Mouse (Mus musculus) ovary, postnatal 14 days (tissue): Measurements from ENCODE around the gene Trex1.

Source experiments
- DNase-seq: peaks from one replicate; pipeline ENCODE4 v3.0.0; 2022; ENCODE audit warnings: low spot score

Gene Trex1

DNA sequence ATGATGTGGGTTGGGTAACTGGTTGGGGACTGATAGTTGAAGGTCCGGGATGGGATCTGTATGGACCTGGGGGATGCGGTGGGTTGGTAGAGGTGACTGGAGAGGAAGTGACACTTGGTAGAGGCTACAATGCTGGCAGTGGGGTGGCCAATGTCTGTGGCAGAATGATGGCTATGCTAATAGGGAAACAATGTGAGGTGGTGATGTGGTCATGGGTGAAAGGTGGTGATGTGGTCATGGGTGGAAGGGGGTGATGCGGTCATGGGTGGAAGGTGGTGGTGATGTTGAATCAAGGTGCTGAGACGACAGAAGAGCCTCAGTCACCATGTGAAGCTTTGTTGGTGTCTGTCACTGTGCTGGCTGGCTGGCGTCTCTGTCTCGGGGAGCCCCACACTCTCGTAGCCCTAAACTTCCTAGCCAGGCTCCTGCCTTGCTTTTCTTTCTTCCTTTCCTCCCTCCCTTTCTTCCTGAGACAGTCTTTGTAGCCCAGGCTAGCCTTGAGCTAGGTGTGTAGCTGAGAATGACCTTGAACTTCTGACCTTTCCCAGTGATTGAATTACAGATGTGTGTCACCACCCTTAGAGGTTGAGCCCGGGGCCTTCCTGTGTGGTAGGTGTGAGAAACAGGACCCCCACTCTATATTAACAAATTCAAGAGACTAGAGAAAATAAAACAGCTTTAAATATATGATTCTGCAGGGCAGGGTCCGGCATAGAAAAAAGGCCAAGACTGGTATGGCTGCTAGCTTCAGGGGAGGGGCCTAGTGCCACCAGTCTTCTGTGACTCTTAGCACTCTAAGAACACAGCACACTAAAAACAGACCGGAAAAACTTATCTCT lies 7.7 kb downstream of the Trex1 start:
- no peak for DNase-seq

DNA sequence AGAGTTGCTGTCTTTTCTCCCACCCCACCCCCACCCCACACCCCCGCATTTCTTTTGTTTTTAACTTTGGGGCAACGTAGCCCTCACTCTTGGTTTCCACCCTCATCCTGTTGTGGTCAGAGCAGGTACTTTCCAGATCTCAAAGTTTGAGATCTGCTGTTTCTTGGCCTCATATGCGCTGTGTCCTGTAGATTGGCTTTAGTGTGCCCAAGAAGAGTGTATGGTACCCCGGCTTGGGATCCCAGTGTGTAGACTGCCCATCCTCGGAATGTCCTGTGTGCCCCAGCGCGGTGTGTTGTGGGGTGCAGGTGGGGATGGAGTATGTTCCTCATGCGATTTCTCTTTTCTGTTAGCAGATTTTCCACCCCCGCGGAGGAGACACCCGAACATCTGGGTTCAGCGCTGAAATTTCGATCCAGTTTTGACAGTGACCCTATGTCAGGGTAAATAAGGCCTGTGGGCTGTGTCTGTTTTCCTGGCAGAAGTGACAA lies 8.5 kb downstream of the Trex1 start:
- no peak for DNase-seq

DNA sequence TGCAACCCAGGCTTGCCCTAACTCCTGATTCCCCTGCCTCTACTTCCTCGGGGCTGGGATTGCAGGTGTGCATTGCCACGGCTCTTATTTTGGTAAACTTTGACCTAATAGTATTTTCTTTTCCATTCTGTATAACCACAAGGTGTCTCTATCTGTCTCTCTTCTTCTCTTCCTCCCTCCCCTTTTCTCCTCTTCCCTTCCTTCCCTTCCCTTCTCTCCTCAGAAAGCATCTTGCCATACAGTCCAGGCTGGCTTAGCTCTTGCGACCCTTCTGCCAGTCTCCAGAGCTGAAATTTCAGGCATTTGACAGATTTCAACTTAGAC lies 8.9 kb downstream of the Trex1 start:
- DNase-seq, result no peak

DNA sequence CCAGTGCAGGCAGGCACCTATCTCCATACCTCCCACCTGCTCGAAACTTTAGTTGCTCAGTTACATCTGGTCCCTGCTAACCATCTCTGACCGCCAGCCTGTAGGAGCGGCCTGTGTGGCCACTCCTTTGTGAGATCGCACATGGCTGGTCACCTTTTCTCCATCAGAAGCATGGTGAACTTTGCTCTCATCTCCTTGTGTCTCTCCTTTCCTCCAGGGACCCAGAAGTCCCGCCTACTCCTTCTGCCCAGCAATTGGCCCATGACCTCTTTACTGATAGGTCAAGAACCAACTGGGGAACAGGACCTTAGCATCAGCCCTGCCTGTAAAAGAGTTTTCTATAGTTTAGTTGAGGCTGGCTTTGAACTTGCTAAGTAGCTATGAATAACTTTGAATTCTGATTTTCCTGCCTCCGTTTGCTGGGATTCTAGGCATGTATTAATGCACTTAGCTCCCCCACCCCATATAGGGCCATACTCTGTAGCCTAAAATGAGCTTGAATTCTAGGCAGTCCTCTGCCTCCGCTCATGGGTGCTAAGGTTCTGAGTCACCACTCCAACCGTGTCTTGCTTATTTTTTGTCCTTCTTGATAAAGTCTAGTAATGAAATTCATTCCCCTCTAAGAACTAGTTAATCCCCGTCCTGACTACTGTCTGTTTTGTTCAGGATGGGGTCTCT lies 9.4 kb downstream of the Trex1 start:
- DNase-seq, result no peak

DNA sequence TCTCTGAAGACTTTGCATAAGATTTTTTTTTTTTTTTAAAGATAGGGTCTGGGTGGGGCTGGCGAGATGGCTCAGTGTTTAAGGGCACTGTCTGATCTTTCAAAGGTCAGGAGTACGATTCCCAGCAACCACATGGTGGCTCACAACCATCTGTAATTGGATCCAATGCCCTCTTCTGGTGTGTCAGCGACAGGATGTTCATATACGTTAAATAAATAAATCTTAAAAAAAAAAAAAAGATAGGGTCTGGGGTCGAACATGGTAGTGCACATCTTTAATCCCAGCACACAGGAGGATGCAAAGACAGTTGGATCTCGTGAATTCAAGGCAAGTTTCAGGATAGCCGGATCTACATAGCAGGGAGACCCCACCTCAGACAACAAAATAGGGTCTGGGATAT lies 10.2 kb downstream of the Trex1 start:
- no peak for DNase-seq

DNA sequence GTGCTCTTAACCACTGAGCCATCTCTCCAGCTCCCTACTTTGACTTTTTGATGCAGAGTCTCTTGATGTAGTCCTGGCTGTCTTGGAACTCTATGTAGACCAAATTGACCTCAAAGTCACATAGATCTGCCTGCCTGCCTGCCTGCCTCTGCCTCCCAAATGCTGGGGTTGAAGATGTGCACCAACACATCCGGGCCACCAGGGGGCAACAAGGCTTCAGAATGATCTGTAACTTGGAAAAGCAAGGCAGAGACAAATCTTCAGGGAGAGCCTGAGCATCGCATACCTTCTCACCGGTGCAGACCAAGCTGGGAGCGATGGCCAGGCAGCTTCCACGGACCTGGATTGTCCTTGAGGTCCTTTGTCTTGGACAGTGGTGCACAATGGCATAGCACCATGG lies 13.2 kb downstream of the Trex1 start:
- no peak for DNase-seq

DNA sequence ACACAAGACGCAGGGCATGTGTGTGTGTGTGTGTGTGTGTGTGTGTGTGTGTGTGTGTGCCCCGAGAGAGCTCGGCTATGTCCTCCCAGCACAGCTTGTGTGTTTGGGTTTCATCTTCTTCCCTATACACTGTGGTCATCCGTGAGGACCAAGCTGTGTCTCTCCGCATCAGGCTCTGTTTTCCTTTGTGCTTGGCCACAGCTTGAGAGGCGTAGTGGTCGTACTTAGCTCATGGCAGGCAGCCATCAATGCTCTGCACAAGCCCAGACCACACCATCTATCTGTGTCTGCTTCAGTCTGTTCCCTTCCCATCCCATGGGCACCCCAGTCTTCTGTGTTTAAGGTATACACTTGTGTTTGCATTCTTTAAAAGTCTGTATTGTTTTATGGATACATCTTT lies 18.2 kb downstream of the Trex1 start:
- no peak for DNase-seq

DNA sequence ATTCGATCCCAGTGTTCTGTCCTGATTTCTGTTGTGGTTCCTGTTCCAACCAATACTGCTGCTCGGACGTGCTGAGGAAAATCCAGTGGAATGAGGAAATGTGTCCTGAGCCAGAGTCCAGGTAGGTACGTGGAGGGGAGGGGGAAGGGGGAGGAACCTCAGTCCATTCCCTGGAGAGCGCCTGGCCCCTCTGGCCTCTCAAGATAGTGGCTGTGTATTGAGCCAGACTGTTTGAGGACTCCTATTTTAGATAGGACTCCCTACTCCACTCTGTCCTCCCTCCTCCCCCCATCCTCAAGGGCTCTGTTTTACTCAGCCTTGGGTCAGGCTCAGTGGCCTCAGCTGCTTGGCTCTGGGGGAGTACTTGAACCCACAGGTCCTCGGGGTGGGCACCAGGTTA lies 18.6 kb downstream of the Trex1 start:
- no peak for DNase-seq

DNA sequence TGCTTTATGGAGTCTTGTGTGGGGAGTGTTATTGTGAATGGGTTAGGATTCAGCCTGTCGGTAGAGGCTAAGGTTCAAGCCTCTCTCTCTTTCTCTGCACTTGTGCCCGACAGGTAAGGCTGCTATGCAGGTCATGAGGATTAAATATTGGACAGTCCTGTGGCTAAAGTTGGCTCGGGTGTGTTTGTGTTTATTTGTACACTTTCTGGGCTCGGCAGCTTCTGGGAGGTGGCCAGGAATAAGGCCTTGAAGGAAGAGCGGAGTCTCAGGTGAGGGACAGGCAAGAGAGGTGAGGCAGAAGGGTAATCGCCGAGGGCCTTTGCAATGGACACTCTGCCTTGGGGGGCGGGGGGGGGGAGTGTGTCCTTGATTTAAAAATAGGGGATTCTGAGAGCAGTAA lies 19.3 kb downstream of the Trex1 start:
- DNase-seq, result no peak

DNA sequence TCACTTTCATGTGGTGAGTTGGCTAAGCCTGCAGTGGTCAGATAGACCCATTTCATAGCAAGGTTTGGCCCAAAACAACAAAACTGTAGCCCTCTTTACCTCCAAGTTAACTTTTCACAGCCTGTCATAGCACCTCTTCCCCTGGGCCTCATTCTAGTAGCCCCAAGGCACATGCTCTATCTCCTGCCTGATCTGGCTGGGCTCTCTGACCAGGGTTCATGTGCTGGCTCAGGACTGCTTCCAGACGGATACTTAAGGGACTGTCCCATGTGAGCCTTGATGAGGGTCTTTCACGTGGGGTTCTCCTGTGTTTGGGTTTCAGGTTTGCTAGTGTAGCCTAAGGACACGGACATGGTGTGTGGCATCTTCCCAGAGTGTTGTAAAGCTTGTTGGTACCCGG lies 19.9 kb downstream of the Trex1 start:
- DNase-seq, result no peak

DNA sequence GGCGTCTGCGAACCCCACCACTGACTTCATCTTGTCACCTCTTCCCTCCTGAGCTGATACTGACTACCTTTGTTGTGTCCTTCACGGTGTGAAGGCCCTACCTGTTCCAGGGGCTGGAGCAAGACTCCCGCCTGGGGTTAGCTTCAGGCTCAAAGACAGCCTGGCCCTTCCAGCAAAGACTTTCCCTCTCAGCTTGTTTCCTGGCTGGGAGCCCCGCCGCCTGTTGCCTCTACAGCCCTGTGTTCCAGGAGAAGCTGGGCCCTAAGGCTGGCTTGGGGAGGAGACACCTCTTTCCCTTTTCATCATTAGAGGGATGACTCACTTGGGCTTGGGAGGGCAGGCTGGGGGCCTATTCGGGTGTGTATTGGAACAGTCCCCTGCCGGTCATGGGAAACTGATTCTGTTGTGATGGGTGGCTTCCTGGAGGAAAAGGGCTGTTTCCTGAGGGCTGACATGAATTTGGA lies 20.6 kb downstream of the Trex1 start:
- peak; percentile 43 for DNase-seq

DNA sequence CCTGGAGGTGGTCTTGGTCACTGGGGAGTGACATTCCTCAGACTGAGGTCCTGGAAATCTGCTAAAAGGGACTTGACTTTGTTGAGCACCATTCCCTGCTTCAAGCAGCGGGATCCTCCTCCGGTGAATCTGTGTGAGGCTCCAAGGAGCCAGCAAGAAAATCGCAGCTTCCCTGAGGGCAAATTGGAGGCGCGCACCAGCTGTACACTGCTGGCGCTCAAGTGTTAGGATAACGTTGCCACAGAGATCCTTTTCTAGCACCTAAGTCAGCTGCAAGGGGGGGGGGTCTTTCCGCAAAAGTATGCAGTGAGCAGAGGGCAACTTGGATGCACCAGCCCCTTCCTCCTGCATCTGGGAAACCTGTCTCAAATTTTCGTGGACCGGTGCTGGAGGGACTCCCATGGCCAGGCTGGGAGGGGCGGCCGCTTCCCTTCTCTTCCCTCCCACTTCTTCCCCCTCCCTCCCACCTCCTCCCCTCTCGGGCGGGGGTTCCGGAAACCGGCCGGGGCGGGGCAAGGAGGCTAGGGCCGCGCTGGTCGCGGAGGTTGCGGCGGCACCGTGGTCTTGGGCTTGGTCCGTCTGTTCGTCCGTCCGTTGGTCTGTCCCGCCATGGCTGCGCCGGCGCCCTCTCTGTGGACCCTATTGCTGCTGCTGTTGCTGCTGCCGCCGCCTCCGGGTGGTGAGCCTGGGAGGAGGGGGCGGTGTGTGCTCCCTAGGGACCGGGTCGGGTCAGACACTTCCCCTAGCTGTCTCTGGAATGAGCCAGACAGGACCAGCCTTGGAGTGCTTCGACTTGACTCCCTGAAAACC lies 21.2 kb downstream of the Trex1 start, which contains the start of gene Shisa5:
Gene Shisa5, plus strand, starts transcription at position 480 of the 810 bp plus-strand sequence.
- peak; percentile 71 for DNase-seq

DNA sequence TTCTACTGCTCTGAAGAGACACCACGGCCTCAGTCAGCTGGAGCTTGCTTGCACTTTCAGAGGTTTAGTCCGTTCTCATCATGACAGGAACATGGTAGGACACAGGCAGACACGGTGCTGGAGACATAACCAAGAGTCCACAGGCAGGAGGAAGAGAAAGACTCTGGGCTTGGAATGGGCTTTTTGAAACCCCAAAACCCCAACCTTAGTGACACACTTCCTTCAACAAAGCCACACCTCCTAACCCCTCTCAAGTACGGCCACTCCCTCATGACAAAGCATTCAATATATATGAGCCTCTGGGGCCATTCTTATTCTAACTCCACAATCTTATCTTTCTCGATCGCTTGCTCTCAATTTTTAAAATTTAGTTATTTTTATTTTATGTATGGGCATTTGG lies 27.1 kb downstream of the Trex1 start:
- no peak for DNase-seq

DNA sequence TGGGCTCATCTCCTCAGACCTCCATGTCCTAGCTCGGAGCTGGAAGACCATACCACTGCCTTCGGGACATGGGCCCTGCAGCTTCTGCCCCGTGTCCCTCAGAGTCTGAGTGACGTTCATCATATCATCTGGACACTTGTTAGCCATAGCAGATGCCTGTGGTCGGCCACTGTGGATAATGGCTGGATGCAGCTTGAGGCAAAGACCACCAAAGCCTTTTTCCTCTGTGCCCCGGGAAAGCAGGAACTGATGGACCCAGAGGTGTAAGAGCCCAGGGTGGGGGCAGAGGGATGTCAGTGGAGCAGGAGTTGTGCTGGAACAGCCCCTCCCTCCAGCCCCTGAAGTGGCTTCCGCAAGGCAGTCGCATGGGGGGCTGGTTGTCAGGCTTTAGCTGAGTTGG lies 27.8 kb downstream of the Trex1 start:
- DNase-seq, result no peak

DNA sequence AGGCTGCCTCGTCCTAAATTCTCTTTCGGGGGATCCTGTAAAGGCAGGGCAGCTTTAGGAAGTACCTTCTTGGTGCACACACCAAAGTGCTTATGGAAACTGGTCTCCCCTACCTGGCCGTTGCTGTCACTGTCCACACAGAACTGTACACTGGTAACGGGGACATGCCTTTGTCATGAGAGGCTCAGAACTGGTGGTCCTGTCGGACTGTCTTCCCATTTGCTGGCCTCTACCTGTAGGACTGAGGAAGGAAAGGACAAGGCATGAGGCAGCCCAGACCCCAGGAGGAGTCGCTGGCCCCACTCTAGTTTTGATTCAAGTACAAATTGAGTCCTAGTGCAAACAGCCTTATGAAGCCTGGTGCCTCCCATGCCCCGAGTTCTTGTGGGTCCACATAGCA lies 28.5 kb downstream of the Trex1 start:
- DNase-seq, result no peak

DNA sequence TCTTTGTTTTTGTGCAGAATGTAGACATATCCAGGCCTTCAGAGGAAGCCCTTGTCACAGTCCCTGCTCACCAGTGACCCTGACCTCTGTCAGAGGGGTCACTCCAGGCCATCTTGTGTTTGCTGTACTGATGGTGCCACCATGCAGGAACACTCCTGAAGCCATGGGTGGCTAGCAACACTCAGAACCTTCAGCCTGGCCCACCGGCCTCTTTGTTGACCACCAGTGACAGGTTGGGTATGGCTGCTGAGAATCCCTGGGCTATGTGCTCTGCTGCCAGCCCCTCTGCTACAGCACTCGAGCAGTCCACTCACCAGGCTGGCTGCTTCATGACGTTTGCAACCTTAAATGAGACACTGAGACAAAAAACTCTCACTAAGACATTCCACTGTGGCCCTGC lies 29.2 kb downstream of the Trex1 start:
- no peak for DNase-seq

DNA sequence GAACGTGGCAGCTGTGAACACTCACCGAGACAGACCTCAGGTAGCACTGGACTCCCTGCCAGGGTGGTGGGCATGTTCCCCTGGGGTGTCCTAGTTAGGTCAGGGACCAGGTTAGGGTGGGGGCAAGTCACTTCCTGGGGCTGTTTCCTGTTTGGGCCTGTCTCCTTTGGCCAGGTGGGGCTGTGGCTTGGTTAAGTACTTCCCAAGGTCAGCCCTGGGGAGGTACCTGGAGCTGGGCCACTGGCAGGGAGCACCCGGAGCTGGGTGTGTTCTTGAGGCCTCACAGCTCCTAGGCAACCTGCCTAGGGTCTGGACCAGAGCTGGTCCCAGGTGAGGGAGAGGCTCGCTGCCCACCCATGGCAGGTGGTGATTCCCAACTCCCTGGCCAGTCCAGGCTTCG lies 30.6 kb downstream of the Trex1 start:
- no peak for DNase-seq

DNA sequence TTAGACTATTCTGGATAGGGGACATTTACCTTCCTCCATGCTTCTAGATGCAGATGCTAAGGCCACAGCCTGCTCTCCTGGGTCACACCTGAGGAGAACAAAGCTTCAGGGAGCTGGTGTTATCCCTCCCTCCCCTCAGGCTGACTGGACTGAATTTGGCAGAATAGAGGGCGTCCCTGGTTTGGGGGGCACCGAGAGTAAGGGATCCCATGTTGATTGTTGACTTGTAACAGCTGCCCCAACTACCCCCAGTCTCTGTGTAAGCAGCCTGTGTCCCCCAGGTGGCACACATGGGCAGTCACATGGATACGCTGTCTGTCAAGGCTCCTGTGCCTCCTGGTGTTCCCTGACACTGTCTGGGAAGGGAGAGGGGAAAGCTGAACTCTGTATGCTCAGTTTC lies 31.1 kb downstream of the Trex1 start:
- DNase-seq, result no peak

DNA sequence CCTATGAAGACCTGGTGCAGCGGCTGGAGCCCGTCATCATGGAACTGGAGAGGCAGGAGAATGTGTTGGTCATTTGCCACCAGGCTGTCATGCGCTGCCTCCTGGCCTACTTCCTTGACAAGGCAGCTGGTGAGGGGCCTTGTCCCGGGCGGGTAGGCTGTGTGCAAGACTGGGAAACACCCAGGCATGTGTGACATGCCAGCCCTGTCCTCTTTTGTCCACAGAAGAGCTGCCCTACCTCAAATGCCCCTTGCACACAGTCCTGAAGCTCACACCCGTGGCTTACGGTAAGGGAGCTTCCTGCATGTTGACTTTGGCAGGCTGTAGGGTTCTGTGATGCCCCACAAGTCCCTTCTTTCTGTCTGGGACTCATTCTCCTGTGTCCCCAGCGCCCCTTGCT lies 32.0 kb downstream of the Trex1 start:
- no peak for DNase-seq

DNA sequence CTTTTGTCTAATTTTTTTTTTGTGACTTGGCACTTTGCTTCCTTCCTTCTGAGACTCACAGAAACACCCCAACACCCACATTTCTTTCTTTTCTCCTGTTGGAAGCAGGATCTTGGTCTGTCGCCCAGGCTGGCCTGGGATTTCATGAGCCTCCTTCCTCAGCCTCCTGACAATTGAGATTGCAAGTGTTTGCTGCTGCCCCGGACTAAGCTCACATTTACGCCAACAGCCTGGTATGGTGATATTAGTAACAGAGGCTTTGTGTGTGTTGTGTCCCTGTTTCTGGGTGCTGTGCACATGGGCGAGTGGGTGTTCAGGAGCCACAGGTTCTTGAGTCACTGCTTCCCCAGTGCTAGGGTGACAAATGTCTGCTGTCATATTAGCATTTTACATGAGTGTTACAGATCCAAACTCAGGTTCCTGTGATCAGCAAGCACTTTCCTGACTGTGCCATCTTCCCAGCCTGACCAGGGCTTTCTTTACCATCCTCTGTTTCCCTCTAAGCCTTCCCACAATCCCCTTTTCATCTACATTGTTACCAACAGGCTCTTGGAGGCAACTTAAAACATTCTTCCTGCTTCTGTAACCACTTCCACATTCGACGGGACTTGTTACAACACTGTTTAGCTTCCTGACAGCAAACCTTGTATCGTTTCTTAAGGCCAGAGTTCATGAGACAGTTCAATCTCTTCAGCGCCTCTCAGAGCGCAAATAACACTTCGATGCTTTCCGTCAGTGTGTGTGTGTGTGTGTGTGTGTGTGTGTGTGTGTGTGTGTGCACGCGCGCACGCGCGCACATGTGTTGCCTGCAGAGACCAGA lies 36.5 kb downstream of the Trex1 start:
- no peak for DNase-seq

DNA sequence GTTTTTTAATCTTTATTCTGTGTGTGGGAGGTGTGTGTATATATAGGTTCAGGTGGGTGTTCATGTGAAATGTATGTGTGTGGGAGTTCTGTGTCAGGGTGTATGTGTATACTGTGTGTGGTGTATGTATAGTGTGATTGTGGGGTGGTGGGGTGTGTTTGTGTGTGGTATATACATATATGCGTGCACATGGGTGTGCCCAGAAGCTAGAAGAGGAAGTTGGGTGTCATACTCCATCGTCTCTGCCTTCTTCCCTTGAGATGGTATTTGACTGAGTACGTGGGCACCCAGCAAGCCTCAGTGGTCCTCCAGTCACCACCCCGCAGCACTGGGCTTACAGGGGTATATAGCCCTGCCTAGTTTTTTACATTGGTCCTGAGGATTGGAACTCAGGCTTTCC lies 38.1 kb downstream of the Trex1 start:
- no peak for DNase-seq
